Mouse (Mus musculus): ENCODE data around the gene Pdhb.
"Not testable (repeated sequence)": the region's sequence is repeated elsewhere in the genome, so short reads cannot be mapped to it uniquely, and the experiment has no call there.

Pdhb gene

GRCm38 (mm10) chr14:8139724-8140710 lies 32.8 kb downstream of the Pdhb start:
- in situ Hi-C loops (cut with MboI, MseI): loop anchor here (25.0 kb wide), 1 partner anchor 872 kb away; no protein-coding TSS in a partner anchor

- in situ Hi-C loops (cut with MboI, MseI): loop anchor here (25.0 kb wide), 1 partner anchor 877 kb away; no protein-coding TSS in a partner anchor
These were observed 37.7 kb downstream of the Pdhb start for GRCm38 (mm10) chr14:8135130-8135529.

- in situ Hi-C loops (cut with MboI, MseI): loop anchor here (25.0 kb wide), 1 partner anchor 878 kb away; no protein-coding TSS in a partner anchor
These were observed 38.6 kb downstream of the Pdhb start for GRCm38 (mm10) chr14:8134234-8134633.

- in situ Hi-C loops (cut with MboI, MseI): loop anchor here (25.0 kb wide), 1 partner anchor 880 kb away; no protein-coding TSS in a partner anchor
These were observed 40.0 kb downstream of the Pdhb start for GRCm38 (mm10) chr14:8132789-8133188.

GRCm38 (mm10) chr14:8127971-8128370 lies 44.9 kb downstream of the Pdhb start:
- in situ Hi-C loops (cut with MboI, MseI): loop anchor here (25.0 kb wide), 1 partner anchor 884 kb away; no protein-coding TSS in a partner anchor

GRCm38 (mm10) chr14:8124046-8124881 lies 48.6 kb downstream of the Pdhb start:
- in situ Hi-C loops (cut with MboI, MseI): no loop called here

GRCm38 (mm10) chr14:8123611-8124010 lies 49.2 kb downstream of the Pdhb start:
- in situ Hi-C loops (cut with MboI, MseI): not testable (repeated sequence)

GRCm38 (mm10) chr14:8123141-8123540 lies 49.7 kb downstream of the Pdhb start:
- in situ Hi-C loops (cut with MboI, MseI): no loop called here

- in situ Hi-C loops (cut with MboI, MseI): no loop called here
These were observed 52.9 kb downstream of the Pdhb start for GRCm38 (mm10) chr14:8119904-8120303.

- in situ Hi-C loops (cut with MboI, MseI): no loop called here
These were observed 53.4 kb downstream of the Pdhb start for GRCm38 (mm10) chr14:8119454-8119853.

- in situ Hi-C loops (cut with MboI, MseI): no loop called here
These were observed 55.5 kb downstream of the Pdhb start for GRCm38 (mm10) chr14:8117371-8117770.

Measured in T-helper 1 cell (primary cell).